Mouse (Mus musculus): ENCODE measurements at regions not wholly inside any gene's neighbourhood (a gene's known extent, or its start where the extent isn't known, plus 50 kb on each side); places are given as distances from the start of the nearest gene placed in this dataset.

- Histone ChIP-seq H3K27me3 (ENCODE audit: control insufficient read depth, insufficient read depth, low read length) (no peaks in the 10 kb centered on the region), H3K27ac (ENCODE audit: low read length) (peak overlapping the region; percentile 11; the same call in 1 of the 2 replicates), H3K9ac (replicated peaks; ENCODE audit: low read depth, low read length) (no peak overlapping the region), H3K4me3 (ENCODE audit: low read depth, low read length) (no peak overlapping the region), H3K9me3 (ENCODE audit: control insufficient read depth, low read depth, low read length) (no peaks in the 10 kb centered on the region), H3K36me3 (ENCODE audit: control insufficient read depth, insufficient read depth, low read length) (no peaks in the 10 kb centered on the region), H3K4me1 (ENCODE audit: control insufficient read depth, insufficient read depth, low read length) (no peaks in the 10 kb centered on the region), H3K4me2 (replicated peaks; ENCODE audit: low read depth, low read length) (no peak overlapping the region)
- 56% methylated on average over 10 of the region's 10 CpGs for WGBS
- no peak for ATAC-seq (ENCODE audit: insufficient number of reproducible peaks, insufficient read depth, low FRiP score, low read depth)
Observed at GRCm38 (mm10) chr13:104572236-104572635, 220.0 kb upstream of the Srek1ip1 start.

GRCm38 (mm10) chr13:104574396-104574795, 217.9 kb upstream of the Srek1ip1 start:
- ATAC-seq (ENCODE audit: insufficient number of reproducible peaks, insufficient read depth, low FRiP score, low read depth), result no peak
- Histone ChIP-seq H3K36me3 (ENCODE audit: control insufficient read depth, insufficient read depth, low read length) (no peaks in the 10 kb centered on the region), H3K9me3 (ENCODE audit: control insufficient read depth, low read depth, low read length) (no peaks in the 10 kb centered on the region), H3K27me3 (ENCODE audit: control insufficient read depth, insufficient read depth, low read length) (no peaks in the 10 kb centered on the region), H3K9ac (replicated peaks; ENCODE audit: low read depth, low read length) (no peak overlapping the region), H3K4me2 (replicated peaks; ENCODE audit: low read depth, low read length) (no peak overlapping the region), H3K4me1 (ENCODE audit: control insufficient read depth, insufficient read depth, low read length) (no peaks in the 10 kb centered on the region), H3K4me3 (ENCODE audit: low read depth, low read length) (no peak overlapping the region), H3K27ac (ENCODE audit: low read length) (no peak overlapping the region)
- WGBS, result 82% methylated on average over 5 of the region's 5 CpGs

DNA sequence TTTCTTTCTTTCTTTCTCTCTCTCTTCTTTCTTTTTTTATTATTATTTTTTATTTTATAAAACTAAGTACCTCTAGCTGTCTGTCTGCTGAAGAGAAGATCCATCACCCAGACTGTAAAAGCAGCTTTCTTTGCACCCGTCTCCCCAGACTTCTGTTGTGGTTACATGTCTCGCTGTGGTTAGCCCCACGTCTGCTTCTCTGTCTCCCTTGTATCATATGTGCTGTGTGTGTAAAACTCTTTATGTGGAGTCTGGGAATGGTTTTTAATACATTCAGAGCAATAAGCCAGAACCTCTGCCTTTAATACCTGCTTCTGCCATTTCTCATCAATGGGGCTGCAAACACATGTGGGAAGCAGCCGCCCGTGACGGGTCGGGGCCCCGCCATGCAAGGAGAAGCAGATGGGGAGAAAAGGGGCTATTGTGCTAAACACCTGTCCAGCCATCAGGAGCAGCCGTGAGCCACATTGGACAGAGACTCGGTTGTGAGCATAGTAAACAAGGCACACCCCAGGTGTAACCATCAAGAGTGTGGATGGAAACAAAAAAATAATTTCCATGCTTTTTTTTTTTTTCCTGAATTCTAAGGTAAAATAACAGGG, 216.0 kb upstream of the Srek1ip1 start:
- 58% methylated on average over 10 of the region's 10 CpGs for WGBS
- no peak overlapping the region for H3K4me3 ChIP-seq (ENCODE audit: low read depth, low read length)
- H3K27ac ChIP-seq (ENCODE audit: low read length), result no peak overlapping the region
- no peak overlapping the region for H3K9ac ChIP-seq (replicated peaks; ENCODE audit: low read depth, low read length)
- no peak for ATAC-seq (ENCODE audit: insufficient number of reproducible peaks, insufficient read depth, low FRiP score, low read depth)
- no peaks in the 10 kb centered on the region for H3K27me3 ChIP-seq (ENCODE audit: control insufficient read depth, insufficient read depth, low read length)
- H3K36me3 ChIP-seq (ENCODE audit: control insufficient read depth, insufficient read depth, low read length), result no peaks in the 10 kb centered on the region
- H3K4me2 ChIP-seq (replicated peaks; ENCODE audit: low read depth, low read length), result no peak overlapping the region
- H3K4me1 ChIP-seq (ENCODE audit: control insufficient read depth, insufficient read depth, low read length), result peaks cover 5% of the 10 kb centered on the region; the same call in 1 of the 2 replicates
- no peaks in the 10 kb centered on the region for H3K9me3 ChIP-seq (ENCODE audit: control insufficient read depth, low read depth, low read length)

DNA sequence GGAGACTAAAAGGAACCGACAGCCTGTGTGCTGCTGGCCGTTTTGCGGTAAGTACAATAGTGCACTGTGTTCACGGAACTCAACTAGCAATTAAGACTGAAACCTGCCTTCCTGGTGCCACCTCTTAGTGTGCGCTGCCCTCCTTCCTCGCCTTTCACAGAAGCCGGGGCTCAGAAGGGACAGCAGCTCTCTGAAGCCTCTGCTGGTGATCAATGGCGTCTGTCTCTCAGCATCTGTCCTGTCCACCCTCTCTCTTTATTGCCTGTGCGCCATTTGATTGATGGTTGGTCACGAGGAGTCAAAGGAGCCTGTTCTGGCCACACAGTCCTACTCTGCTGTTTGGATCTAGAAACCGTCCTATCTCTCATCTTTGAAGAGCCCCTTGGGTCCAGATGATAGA, 214.4 kb upstream of the Srek1ip1 start:
- Histone ChIP-seq H3K4me1 (ENCODE audit: control insufficient read depth, insufficient read depth, low read length) (peaks cover 5% of the 10 kb centered on the region; the same call in 1 of the 2 replicates), H3K9me3 (ENCODE audit: control insufficient read depth, low read depth, low read length) (no peaks in the 10 kb centered on the region), H3K36me3 (ENCODE audit: control insufficient read depth, insufficient read depth, low read length) (no peaks in the 10 kb centered on the region), H3K9ac (replicated peaks; ENCODE audit: low read depth, low read length) (no peak overlapping the region), H3K27ac (ENCODE audit: low read length) (no peak overlapping the region), H3K4me2 (replicated peaks; ENCODE audit: low read depth, low read length) (no peak overlapping the region), H3K27me3 (ENCODE audit: control insufficient read depth, insufficient read depth, low read length) (no peaks in the 10 kb centered on the region), H3K4me3 (ENCODE audit: low read depth, low read length) (no peak overlapping the region)
- ATAC-seq (ENCODE audit: insufficient number of reproducible peaks, insufficient read depth, low FRiP score, low read depth), result no peak
- WGBS, result 72% methylated on average over 11 of the region's 11 CpGs

GRCm38 (mm10) chr13:104580686-104581350, 211.5 kb upstream of the Srek1ip1 start:
- Histone ChIP-seq H3K9me3 (ENCODE audit: control insufficient read depth, low read depth, low read length) (no peaks in the 10 kb centered on the region), H3K9ac (replicated peaks; ENCODE audit: low read depth, low read length) (no peak overlapping the region), H3K4me1 (ENCODE audit: control insufficient read depth, insufficient read depth, low read length) (peaks cover 5% of the 10 kb centered on the region; the same call in 1 of the 2 replicates), H3K27ac (ENCODE audit: low read length) (no peak overlapping the region), H3K4me2 (replicated peaks; ENCODE audit: low read depth, low read length) (no peak overlapping the region), H3K4me3 (ENCODE audit: low read depth, low read length) (no peak overlapping the region), H3K36me3 (ENCODE audit: control insufficient read depth, insufficient read depth, low read length) (no peaks in the 10 kb centered on the region), H3K27me3 (ENCODE audit: control insufficient read depth, insufficient read depth, low read length) (no peaks in the 10 kb centered on the region)
- WGBS, result 51% methylated on average over 9 of the region's 9 CpGs
- ATAC-seq (ENCODE audit: insufficient number of reproducible peaks, insufficient read depth, low FRiP score, low read depth), result no peak

Measured in stomach, embryonic 14.5 days (tissue).